Mouse (Mus musculus): ENCODE measurements around the gene Rab3il1. TPM values are rescaled to one million over a fixed set of nuclear protein-coding genes. Genes with fewer than 3 reads are reported as not detected.

The Rab3il1 gene
- total RNA-seq (2021), result 10 to 100 TPM; 10.4 to 12.1 TPM

- DNase-seq, result no peak
- intact Hi-C loops (cut with DNase I), result loop anchor here (2.0 kb wide), 2 partner anchors 21 to 197 kb away; no protein-coding TSS in a partner anchor
Measured at GRCm38 (mm10) chr19:10001206-10001969, at the start of gene Rab3il1, which contains the start of gene Best1. TSS of gene Rab3il1 (plus strand) at chr19:10001669. TSS of gene Best1 (minus strand) at chr19:10001633.

- no peak for DNase-seq
- intact Hi-C loops (cut with DNase I), result no loop called here
Measured at GRCm38 (mm10) chr19:9952390-9952789, 49.1 kb upstream of the Rab3il1 start.

- intact Hi-C loops (cut with DNase I), result no loop called here
- DNase-seq, result no peak
Measured at GRCm38 (mm10) chr19:9952912-9953311, 48.6 kb upstream of the Rab3il1 start.

GRCm38 (mm10) chr19:9954055-9954810, 47.2 kb upstream of the Rab3il1 start:
- intact Hi-C loops (cut with DNase I), result no loop called here
- DNase-seq, result peak; percentile 85 to 87

GRCm38 (mm10) chr19:9954811-9955202, 46.7 kb upstream of the Rab3il1 start:
- intact Hi-C loops (cut with DNase I), result no loop called here
- DNase-seq, result no peak

- no peak for DNase-seq
- intact Hi-C loops (cut with DNase I), result no loop called here
Measured at GRCm38 (mm10) chr19:9955438-9955837, 46.0 kb upstream of the Rab3il1 start.

GRCm38 (mm10) chr19:9956624-9957388, 44.7 kb upstream of the Rab3il1 start:
- intact Hi-C loops (cut with DNase I), result no loop called here
- DNase-seq, result no peak

GRCm38 (mm10) chr19:9957965-9958364, 43.5 kb upstream of the Rab3il1 start:
- intact Hi-C loops (cut with DNase I), result no loop called here
- no peak for DNase-seq

- intact Hi-C loops (cut with DNase I), result no loop called here
- DNase-seq, result no peak
Measured at GRCm38 (mm10) chr19:9960769-9961168, 40.7 kb upstream of the Rab3il1 start.

- intact Hi-C loops (cut with DNase I), result no loop called here
- no peak for DNase-seq
Measured at GRCm38 (mm10) chr19:9964205-9964916, 37.1 kb upstream of the Rab3il1 start.

- intact Hi-C loops (cut with DNase I), result no loop called here
- DNase-seq, result no peak
Measured at GRCm38 (mm10) chr19:9966096-9966867, 35.2 kb upstream of the Rab3il1 start.

- DNase-seq, result no peak
- intact Hi-C loops (cut with DNase I), result no loop called here
Measured at GRCm38 (mm10) chr19:9968081-9968787, 33.2 kb upstream of the Rab3il1 start.

- peak in 1 of 2 experiments; percentile 48 for DNase-seq
- intact Hi-C loops (cut with DNase I), result loop anchor here (5.0 kb wide), 1 partner anchor 838 kb away; the partner anchor contains the start of gene Asrgl1
Measured at GRCm38 (mm10) chr19:9974853-9975252, 26.6 kb upstream of the Rab3il1 start.

GRCm38 (mm10) chr19:9977085-9977484, 24.4 kb upstream of the Rab3il1 start:
- intact Hi-C loops (cut with DNase I), result loop anchor here (5.0 kb wide), 1 partner anchor 840 kb away; the partner anchor contains the start of gene Asrgl1
- DNase-seq, result no peak

GRCm38 (mm10) chr19:9978431-9978951, 23.0 kb upstream of the Rab3il1 start:
- intact Hi-C loops (cut with DNase I), result loop anchor here (5.0 kb wide), 1 partner anchor 841 kb away; the partner anchor contains the start of gene Asrgl1
- DNase-seq, result peak; percentile 92 to 93

- DNase-seq, result no peak
- intact Hi-C loops (cut with DNase I), result loop anchor here (5.0 kb wide), 1 partner anchor 842 kb away; the partner anchor contains the start of gene Asrgl1
Measured at GRCm38 (mm10) chr19:9979156-9979555, 22.3 kb upstream of the Rab3il1 start.

GRCm38 (mm10) chr19:9980258-9980657, 21.2 kb upstream of the Rab3il1 start, which contains the start of gene Fth1:
TSS of gene Fth1 (plus strand) at chr19:9980598.
- intact Hi-C loops (cut with DNase I), result no loop called here
- no peak for DNase-seq

- intact Hi-C loops (cut with DNase I), result no loop called here
- no peak for DNase-seq
Measured at GRCm38 (mm10) chr19:9981621-9982020, 19.8 kb upstream of the Rab3il1 start.

All from heart, postnatal 10 days (tissue).